Mouse (Mus musculus) embryo, embryonic 11 days (tissue): ENCODE data around the gene Itpr2.
"Not testable (repeated sequence)": the region's sequence is repeated elsewhere in the genome, so short reads cannot be mapped to it uniquely, and the experiment has no call there.

Experiments
- DNase-seq: peaks from one replicate; pipeline ENCODE4 v3.0.0-alpha.2; 2015

Itpr2 gene

DNA sequence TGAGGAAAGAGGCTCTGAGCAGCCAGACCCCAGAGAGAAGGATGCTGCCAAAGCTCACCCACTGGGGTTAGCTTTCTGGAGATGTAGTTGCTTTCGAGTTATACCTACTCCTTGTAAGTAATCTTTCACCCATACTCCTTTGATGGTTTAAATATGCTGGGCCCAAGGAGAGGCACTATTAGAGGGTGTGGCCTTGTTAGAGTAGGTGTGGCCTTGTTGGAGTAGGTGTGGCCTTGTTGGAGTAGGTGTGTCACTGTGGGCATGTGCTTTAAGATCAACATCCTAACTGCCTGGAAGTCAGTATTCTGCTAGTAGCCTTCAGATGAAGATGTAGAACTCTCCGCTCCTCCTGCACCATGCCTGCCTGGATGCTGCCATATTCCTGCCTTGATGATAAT, 37.4 kb downstream of the Itpr2 start:
- not testable (repeated sequence) for DNase-seq

DNA sequence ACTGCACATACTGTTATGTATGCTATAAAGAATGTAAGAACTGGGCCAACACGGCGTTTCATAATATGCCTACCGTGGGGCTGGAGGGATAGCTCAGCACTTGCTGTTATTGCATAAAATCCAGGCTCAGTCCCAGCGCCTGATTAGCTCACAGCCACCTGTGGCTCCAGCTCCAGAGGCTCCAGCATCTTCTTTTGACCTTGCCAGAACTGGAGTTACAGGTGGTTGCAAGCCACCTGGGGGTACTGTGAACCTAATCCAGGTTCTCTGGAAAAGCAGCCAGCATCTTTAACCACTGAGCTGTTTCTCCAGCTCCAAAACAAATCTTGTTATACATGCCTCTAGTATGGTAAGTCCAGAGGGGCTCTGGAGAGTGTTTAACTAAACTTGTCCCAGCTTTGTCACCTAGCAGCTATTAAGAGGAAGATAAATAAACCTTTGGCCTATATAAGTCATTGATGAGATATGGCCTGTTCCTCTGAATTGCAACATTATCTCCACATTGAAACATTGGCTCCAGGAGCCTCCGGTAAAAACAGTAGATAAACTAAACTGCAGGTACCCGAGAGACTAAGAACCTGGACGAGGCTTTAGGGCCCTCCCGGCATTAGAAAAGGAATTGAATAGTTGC, 37.9 kb downstream of the Itpr2 start:
- DNase-seq, result no peak

DNA sequence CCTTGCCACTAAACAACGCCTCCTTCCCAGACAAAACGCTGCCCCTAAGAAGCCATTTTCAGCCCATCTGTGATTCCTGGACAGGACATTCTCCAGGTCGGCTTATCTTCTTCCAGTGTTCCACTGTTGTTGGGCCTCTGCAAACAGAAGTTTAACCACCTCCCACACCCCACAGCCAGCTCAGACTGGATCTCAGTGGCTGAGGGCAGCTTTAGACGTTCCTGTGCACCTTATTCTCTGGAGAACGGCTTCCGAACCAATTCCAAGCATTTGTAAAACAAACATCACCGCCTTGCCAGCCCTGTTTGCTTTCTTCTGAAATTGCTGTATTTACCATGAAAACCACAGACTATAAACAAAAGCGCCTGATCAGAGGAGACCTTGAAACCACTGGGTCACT, 41.1 kb downstream of the Itpr2 start:
- DNase-seq, result no peak

DNA sequence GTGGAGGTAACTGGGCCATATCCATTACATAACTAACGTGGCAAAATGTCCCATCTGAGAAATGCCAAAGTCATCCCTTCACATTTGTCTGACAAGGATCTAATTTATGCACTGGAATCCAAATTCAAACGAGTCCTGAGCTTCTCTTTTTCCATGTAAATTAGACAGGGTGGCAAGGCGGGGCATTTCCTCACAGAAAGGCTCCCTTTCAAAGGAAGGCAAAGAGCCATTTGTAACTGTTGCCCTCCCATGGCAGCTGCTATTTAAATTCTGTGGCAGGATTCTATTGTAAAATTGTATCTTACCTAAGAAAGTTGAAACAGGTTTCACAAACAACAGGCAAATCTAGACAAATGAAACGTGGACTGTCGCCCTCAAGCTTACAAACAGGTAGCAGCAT, 43.6 kb downstream of the Itpr2 start:
- no peak for DNase-seq

DNA sequence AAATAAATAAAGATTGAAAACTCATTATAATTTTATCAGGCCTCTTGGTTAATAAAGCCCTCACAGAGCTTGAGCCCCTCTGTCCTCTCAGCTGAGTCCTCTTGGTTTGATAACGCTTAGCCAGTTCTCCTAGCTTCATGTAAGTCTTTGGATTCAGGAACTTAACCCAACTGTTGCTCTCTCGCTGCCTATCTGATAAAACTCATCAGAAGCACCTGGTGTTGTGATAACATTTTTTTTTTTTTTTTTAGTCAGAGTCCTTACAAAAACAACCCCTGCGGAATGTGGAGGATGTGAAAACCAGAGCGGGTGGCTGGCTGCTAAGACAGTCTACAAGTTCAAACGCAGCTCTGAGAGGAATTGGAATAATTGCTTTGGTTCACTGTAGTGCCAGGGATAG, 45.3 kb downstream of the Itpr2 start:
- DNase-seq, result no peak

DNA sequence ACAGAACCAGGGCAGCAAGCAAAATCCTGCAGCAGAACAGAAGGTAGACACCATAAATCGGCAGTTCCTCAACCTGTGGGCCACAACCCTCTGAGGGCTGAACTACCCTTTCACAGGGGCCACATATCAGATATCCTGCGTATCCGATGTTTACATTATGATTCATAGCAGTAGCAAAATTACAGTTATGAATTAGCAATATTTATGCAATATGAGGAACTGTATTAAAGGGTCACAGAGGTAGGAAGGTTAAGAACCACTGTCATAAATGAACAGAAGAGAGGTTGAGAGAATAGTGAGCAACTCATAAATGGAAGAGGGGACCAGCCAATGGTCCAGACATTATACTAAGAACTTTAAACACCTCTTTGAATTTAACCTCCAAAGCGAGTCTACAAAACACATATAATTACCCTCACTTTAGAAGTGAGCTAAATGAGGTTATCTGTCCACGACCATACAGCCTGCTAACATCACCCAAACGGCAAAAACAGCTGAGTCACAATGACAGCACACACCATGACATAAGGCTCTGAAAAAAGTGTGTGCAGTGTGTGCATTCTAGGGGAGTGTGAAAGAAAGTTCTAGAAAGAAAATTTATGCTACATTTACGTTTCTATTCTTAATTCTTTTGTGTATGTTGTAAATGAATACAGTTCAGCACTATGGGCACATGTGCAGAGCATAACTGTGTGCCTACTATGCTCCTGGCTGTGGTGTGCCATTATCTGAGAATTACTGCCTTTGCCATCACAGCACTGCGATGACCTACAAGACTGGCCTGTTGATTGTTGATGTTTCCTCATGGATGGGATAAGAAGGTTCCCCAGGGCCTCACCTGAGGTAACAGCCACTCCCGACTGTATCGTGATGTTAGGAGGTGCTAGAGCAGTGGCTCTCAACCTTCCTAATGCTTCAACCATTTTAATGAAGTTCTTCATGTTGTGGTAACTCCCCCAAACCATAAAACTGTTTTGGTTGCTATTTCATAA, 47.2 kb downstream of the Itpr2 start:
- DNase-seq, result no peak

DNA sequence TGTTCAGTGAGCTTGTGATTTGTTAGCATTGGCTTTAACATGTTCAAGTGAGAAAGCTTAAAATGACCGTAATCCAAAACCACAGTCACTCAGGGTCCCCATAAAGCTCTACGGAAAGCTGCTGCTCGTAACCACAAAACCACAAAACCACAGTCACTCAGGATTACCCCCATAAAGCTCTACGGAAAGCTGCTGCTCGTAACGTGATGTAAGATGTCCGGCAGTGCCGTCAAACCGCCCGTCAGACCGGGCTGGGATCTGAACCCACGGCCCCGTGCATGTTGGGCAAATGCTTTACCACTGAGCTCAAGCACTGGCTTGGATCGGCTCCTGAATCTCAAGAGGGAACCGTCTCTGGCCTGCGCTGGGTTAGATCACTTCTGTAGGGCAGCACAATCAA, 49.5 kb downstream of the Itpr2 start:
- no peak for DNase-seq

GRCm38 (mm10) chr6:146446032-146446704, 55.9 kb downstream of the Itpr2 start:
- DNase-seq, result no peak

GRCm38 (mm10) chr6:146439826-146440225, 62.2 kb downstream of the Itpr2 start:
- DNase-seq, result no peak

DNA sequence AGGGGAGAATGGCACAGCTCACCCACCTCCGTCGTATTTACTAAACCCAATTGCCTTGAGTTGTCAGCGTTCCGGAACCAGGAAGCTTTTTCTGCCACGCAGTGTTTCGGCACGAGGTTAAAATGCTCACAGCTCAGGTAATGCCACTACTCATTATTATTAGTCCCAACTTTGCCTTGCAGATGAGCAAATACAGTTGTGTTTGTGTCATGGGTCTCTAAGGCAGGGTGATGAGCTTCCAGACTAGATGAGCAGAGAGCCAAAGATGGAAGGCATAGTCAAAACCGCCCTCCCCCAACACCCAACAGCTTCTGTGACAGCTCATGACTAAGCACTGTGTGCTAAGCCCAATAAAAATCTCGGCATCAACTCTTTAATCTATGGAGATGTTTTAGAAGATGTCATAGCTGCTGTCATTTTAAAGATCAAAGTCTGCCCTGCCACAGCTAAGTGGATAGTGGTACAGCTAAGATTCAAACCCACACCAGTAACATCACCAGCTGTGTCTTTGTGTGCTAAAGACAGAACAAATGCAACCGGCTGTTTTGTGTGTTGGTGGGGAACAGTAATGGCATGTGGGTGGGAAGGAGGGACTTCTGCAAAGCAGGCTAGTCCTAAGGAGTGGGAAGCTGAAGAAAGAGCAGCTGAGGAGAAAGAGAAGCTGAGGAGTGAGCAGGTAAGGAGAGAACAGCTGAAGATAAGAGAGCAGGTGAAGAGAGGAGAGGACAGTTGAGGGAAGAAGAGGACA, 62.8 kb downstream of the Itpr2 start:
- DNase-seq, result no peak

DNA sequence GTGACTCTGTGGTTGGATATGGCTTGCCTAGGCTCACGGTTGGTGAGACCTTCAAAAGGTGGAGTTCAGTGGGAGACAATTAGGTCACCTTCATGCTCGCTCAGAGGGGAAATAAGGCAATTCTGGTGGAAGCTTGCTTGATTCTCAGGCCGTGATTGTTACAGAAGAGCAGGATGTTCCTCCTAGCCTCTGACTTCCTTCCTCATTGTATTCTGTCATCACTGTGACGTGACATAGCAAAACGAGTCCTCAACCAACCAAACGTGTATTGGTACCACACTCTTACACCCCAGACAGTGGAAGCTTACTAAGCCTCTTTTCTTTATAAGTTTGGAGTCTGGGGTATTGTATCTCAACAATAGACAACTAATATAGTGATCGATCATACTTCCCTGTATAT, 64.0 kb downstream of the Itpr2 start:
- DNase-seq, result no peak

- DNase-seq, result no peak
These were observed 65.0 kb downstream of the Itpr2 start for GRCm38 (mm10) chr6:146436916-146437496.

- no peak for DNase-seq
These were observed 67.8 kb downstream of the Itpr2 start for GRCm38 (mm10) chr6:146434217-146434616.

GRCm38 (mm10) chr6:146432218-146432865, 69.7 kb downstream of the Itpr2 start:
- DNase-seq, result no peak

- DNase-seq, result no peak
These were observed 70.2 kb downstream of the Itpr2 start for GRCm38 (mm10) chr6:146431777-146432176.

DNA sequence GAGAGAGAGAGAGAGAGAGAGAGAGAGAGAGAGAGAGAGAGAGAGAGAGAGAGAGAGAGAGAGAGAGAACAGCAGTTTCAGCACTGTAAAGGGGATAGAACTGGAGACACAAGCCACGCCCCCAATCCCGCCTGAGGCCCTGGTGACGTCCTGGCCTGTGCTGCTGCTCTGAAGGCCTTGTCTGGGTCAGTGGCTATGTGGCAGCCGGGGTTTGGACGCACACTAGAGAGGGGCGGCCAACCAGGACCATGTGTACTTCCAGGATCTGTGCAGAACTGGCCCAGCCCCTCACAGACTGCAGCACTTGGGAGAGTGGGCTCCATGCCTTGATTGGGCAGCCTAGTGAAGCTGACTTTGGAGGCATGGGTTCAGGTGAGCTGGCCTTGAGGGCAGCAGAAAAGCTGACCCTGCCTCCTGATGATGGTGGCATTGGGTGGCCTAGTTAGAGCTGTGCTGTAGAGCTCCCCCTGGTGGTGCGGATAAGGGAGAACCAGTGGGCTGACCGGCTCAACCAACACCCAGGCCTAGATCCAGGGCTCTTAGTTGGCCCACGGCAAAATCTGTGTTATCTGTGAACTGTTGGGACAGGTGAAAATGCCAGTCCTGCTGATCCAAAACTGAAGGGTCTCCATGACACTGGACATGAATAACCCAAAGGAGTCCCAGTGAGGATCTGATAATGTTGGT, 72.2 kb downstream of the Itpr2 start:
- DNase-seq, result peak; percentile 57

- DNase-seq, result no peak
These were observed 77.2 kb downstream of the Itpr2 start for GRCm38 (mm10) chr6:146424778-146425177.

DNA sequence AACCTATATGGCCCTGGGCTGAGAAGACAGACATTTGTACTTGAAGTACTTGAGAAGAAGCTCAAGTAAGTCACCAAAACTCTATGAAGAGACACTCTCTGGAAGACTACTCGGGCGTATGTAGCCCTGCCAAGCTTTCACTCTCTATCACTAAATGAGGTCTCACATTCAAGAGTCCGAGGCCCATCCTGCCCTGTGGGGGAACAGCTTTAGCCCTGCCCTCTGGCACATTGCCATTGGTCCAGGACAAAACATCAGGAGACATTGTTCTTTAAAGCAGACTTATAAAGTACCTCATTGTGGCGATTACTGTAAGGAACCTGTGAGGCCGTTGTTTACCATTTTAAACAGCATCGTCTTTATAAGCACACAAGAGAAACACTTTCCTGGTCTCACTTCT, 77.7 kb downstream of the Itpr2 start:
- DNase-seq, result no peak

- DNase-seq, result no peak
These were observed 81.3 kb downstream of the Itpr2 start for GRCm38 (mm10) chr6:146420718-146421117.

DNA sequence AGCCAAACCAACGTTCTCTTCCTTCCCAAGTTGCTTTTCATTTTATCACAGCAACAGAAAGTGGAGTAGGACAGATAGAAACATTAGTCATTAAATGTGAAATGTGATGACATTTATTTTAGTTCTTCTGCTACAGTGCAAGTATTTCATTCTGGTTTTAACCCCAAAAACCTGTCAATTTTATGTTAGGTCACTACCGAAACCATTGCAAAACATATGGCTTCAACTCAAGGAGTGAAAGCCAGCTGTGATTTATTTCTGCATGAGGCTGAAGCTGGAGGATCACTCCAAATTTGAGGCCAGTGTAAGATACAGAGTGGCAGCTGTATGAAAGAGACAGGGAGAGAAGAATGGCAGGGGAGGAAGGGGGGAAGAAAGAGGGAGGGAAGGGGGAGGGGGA, 85.6 kb downstream of the Itpr2 start:
- no peak for DNase-seq

GRCm38 (mm10) chr6:146414094-146414493, 87.9 kb downstream of the Itpr2 start:
- DNase-seq, result no peak
